Mouse (Mus musculus) forelimb bud, embryonic 11.5 days (tissue): ENCODE data around the gene Crls1.

ENCODE experiments used
- DNase-seq: peaks from one replicate; pipeline ENCODE4 v3.0.0-alpha.2; 2012; ENCODE audit warnings: low read depth, low spot score

The Crls1 gene

DNA sequence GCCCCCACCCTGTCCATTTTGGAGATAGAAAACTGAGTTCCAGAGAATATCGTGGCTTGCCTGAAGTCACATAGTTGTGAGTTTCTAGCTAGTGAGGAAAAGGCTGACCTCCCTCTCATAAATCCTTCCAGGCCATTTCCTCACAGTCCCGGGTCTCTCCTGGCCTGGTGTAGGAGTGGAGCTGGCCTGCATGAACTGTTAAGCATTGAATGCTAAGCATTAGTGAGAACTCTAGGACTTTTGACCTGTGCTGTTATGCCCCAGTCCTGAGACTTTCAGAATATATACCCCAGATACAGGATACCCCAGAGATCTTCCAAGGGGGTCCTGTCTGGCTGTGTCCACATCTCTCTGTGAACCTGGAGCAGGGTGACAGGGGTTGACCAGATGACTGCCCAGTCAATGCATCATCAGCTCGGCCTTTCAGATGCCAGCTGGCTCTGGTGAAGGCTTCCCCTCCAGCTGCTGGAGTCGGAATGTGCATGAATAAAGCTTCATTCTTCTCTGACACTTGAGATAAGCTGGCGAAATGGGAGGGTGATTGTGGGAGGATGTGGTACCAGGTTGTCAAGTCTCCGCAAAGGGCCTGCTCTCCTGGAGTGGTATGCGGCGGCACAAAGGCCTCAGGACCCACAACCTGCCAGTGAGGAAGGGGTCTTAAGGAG, 38.0 kb downstream of the Crls1 start:
- DNase-seq, result no peak

DNA sequence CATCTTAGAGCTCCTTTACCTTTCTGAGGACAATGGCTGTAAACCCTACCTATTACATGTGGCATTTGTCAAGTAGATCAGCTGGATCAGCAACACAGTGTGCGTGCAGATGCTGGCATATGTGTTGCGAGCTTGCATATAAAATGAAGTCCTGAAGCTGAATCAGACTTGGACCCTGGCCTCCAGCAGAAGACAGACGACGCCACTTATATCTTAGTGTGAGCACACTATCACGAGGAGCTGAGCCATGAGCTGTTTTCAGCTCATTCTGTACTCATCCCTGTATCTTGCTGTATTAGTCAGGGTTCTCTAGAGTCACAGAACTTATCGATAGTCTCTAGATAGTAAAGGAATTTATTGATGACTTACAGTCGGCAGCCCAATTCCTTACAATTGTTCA, 38.8 kb downstream of the Crls1 start:
- no peak for DNase-seq

GRCm38 (mm10) chr2:132893826-132894225, 47.4 kb downstream of the Crls1 start:
- DNase-seq, result no peak

DNA sequence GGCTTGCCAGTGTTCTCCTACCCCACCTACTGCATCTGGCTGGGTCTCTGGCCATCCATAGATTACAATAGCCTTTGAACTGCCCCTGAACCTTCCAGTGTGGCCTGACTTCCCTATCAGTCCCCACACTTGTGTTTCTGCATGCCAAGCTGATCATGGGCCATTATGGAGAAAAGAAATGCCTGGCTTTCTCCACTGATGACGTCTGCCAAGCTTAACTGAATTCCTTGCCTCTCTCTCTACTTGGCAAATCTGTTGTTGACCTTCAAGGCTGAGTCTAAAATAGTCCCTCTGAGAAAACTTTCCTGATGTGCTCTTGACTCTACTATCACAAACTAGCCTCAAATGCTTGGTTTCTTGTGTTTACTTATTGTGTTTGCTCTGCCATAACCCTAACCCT, 51.7 kb downstream of the Crls1 start:
- DNase-seq, result no peak

DNA sequence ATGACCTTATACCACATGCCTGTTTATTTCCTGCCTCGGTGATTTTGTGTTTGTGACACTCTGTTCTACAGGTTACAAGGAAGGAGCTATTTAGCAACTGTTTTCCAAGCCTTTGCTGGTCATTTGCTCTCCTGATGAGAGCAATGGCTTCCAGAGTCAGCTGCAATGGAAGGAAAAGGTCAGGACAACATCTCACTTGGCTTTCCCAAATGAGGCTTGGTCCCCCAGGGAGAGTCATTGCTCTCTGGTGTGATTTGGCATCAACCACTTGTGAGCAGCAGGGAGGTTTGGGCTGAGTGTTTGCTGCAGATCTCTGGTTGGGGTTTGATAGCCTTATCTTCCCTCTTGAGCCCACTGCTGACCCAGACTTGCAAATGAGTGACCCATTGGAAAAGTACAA, 54.1 kb downstream of the Crls1 start:
- no peak for DNase-seq

- DNase-seq, result no peak
Observed at GRCm38 (mm10) chr2:132901636-132902035, 55.2 kb downstream of the Crls1 start.

GRCm38 (mm10) chr2:132902056-132902455, 55.6 kb downstream of the Crls1 start:
- no peak for DNase-seq

GRCm38 (mm10) chr2:132903498-132903897, 57.0 kb downstream of the Crls1 start:
- peak; percentile 69 for DNase-seq

GRCm38 (mm10) chr2:132904961-132905360, 58.5 kb downstream of the Crls1 start:
- DNase-seq, result no peak

- DNase-seq, result peak; percentile 55
Observed at GRCm38 (mm10) chr2:132906763-132907162, 60.3 kb downstream of the Crls1 start.

DNA sequence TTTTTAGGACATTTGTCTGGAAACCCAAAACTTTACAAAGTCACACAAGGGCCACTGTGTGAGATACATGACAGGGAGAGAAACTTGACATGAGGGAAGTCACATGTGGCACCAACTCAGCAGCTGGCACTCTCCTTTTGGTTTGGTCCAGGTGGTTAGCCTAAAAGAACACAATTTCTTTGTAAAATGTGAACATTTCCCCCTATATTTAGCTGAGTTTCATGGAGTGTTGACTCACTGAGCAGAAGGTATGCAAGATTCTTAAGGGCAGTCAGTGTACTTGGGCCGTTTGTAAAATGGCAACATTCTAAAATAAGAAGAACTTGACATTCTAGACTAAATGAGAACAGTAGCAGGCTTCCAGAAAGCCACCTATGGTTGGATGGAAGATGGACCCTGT, 68.3 kb downstream of the Crls1 start:
- no peak for DNase-seq
